Mouse (Mus musculus) limb, embryonic 15.5 days (tissue): Measurements from ENCODE around the gene Ncstn. TPM values are rescaled to one million over a fixed set of nuclear protein-coding genes. Genes with fewer than 3 reads are reported as not detected.

Experiments
- ATAC-seq: fragments of 200-750 bp; cut with Nextera tagmentation; 2 replicates; pipeline ENCODE4 v1.8.0; 2017; ENCODE audit warnings: low read depth, moderate TSS enrichment; ENCODE audit not compliant: insufficient number of reproducible peaks, low FRiP score, low TSS enrichment
- H3K27ac ChIP-seq: fragments of 300-500 bp; sonication (generic); 2 replicates; pipeline ENCODE4 v1.5.1; 2015; ENCODE audit warnings: moderate library complexity, mild to moderate bottlenecking, inconsistent platforms
- H3K27me3 ChIP-seq: fragments of 300-500 bp; sonication (generic); 2 replicates; pipeline ENCODE4 v1.6.1; 2015; ENCODE audit warnings: inconsistent platforms
- H3K36me3 ChIP-seq: fragments of 300-500 bp; sonication (generic); 2 replicates; pipeline ENCODE4 v1.6.1; 2015; ENCODE audit warnings: inconsistent platforms
- H3K4me1 ChIP-seq: fragments of 300-500 bp; sonication (generic); 2 replicates; pipeline ENCODE4 v1.6.1; 2015; ENCODE audit warnings: inconsistent platforms
- H3K4me2 ChIP-seq: fragments of 300-500 bp; sonication (generic); 2 replicates; pipeline ENCODE4 v1.6.1; 2015; ENCODE audit warnings: mild to moderate bottlenecking, inconsistent platforms
- H3K4me3 ChIP-seq: fragments of 300-500 bp; sonication (generic); 2 replicates; pipeline ENCODE4 v1.5.1; 2015; ENCODE audit warnings: mild to moderate bottlenecking, inconsistent platforms
- H3K9ac ChIP-seq: fragments of 300-500 bp; sonication (generic); 2 replicates; pipeline ENCODE4 v1.6.1; 2015; ENCODE audit warnings: inconsistent platforms
- H3K9me3 ChIP-seq: fragments of 300-500 bp; sonication (generic); 2 replicates; pipeline ENCODE4 v1.6.1; 2016; ENCODE audit warnings: inconsistent platforms
- WGBS: fragments of 180-500 bp; shearing (Covaris S2); methylation state at CpG from one replicate; pipeline ENCODE4 v1.1.7; 2015; 5-methylcytosine and 5-hydroxymethylcytosine counted together
- polyA plus RNA-seq: library from polyadenylated mRNA; unstranded; fragments of >200 nt; fragmentation: Nextera tagmentation; extraction: Ambion mirVana; gene quantifications from 2 replicates; pipeline ENCODE4 v1.2.1, GENCODE M21; 2015

Ncstn gene
- polyA plus RNA-seq, 1 experiment from 2014 or later, result 107 TPM

- Histone ChIP-seq H3K27me3 (peaks cover 47% of the 10 kb centered on the region), H3K27ac (no peak overlapping the region), H3K4me2 (no peak overlapping the region), H3K4me3 (no peak overlapping the region), H3K4me1 (peaks cover 25% of the 10 kb centered on the region), H3K36me3 (no peaks in the 10 kb centered on the region), H3K9ac (no peak overlapping the region), H3K9me3 (no peaks in the 10 kb centered on the region)
- WGBS, result 14% methylated on average over 10 of the region's 10 CpGs
- ATAC-seq, result no peak
Measured at GRCm38 (mm10) chr1:172052766-172053279, 29.8 kb downstream of the Ncstn start.

GRCm38 (mm10) chr1:172049131-172049782, 33.3 kb downstream of the Ncstn start:
- WGBS, result 27% methylated on average over 13 of the region's 13 CpGs
- Histone ChIP-seq H3K27ac (no peak overlapping the region), H3K27me3 (peaks cover 23% of the 10 kb centered on the region), H3K4me3 (no peak overlapping the region), H3K4me2 (no peak overlapping the region), H3K9me3 (no peaks in the 10 kb centered on the region), H3K36me3 (no peaks in the 10 kb centered on the region), H3K9ac (no peak overlapping the region), H3K4me1 (peaks cover 28% of the 10 kb centered on the region)
- no peak for ATAC-seq

DNA sequence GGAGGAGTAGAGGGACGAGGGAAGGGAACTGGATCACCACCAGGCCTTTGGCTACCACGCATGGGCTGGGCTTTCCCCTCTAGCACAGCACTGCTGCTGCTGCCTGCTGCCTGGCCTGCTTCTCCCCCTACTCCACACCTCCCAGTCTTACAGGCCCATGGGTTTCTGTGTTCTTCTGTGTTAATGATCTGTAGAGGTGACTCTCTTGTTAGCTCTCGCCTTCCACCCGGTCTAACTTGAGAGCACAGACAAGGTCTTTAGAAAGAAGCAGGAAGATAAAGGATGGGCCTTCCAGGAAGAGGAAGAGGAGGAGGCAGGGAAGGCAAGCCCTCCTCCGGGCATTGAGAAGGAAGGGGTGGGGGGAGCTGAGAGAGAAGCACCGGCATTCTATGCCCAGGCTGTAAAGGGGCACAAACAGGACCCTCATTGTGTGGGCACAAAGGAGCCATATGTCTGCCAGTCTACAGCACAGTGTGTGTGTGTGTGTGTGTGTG, 34.3 kb downstream of the Ncstn start:
- 42% methylated on average over 6 of the region's 6 CpGs for WGBS
- Histone ChIP-seq H3K9me3 (no peaks in the 10 kb centered on the region), H3K4me3 (no peak overlapping the region), H3K4me2 (0 out of 2 replicates have a peak overlapping the region, but pooled peaks have one; percentile 1), H3K9ac (no peak overlapping the region), H3K4me1 (peaks cover 19% of the 10 kb centered on the region), H3K36me3 (no peaks in the 10 kb centered on the region), H3K27me3 (peaks cover 14% of the 10 kb centered on the region), H3K27ac (no peak overlapping the region)
- ATAC-seq, result no peak

DNA sequence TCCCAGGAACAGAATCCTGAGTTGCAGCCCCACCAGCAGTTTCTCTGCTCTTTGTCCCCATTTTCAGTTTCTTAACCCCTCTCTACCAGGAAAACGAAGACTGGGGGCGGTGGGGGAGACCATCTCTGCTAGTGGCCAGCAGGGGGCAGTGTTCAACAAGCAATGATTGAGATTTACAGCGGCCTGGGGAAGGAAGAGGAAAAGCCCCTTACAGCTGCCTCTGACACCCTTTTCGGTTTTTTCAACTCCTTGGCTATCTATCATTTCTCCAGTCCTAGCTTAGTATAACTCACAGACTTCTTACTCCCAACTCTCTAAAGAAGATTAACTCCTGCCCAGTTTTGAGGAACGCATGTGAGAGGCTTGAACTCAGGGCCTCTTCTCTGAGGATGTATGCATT, 35.7 kb downstream of the Ncstn start:
- Histone ChIP-seq H3K9me3 (no peaks in the 10 kb centered on the region), H3K4me2 (no peak overlapping the region), H3K27ac (no peak overlapping the region), H3K4me1 (peaks cover 13% of the 10 kb centered on the region; the same call in 1 of the 2 replicates), H3K27me3 (peaks cover 3% of the 10 kb centered on the region; the same call in 1 of the 2 replicates), H3K9ac (no peak overlapping the region), H3K4me3 (no peak overlapping the region), H3K36me3 (no peaks in the 10 kb centered on the region)
- WGBS, result 11% methylated on average over 5 of the region's 5 CpGs
- no peak for ATAC-seq

GRCm38 (mm10) chr1:172046410-172046809, 36.2 kb downstream of the Ncstn start:
- Histone ChIP-seq H3K27ac (no peak overlapping the region), H3K4me2 (no peak overlapping the region), H3K4me1 (peaks cover 13% of the 10 kb centered on the region; the same call in 1 of the 2 replicates), H3K27me3 (no peaks in the 10 kb centered on the region; the same call in 1 of the 2 replicates), H3K4me3 (no peak overlapping the region), H3K36me3 (no peaks in the 10 kb centered on the region), H3K9ac (no peak overlapping the region), H3K9me3 (no peaks in the 10 kb centered on the region)
- 73% methylated on average over 8 of the region's 8 CpGs for WGBS
- ATAC-seq, result no peak

DNA sequence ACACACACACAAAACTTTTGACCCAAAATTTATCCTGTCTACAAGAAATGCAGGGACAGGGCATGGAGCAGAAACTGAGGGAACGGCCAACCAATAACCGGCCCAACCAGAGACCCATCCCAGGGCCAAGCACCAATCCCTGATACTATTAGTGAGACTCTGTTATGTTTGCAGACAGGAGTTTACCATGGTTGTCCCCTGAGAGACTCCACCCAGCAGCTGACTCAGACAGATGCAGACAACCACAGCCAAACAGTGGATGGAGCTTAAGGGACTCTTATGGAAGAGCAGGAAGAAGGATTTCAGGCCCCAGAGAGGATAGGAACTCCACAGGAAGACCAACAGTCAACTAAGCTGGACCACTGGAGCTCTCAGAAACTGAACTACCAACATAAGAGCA, 52.7 kb downstream of the Ncstn start:
- no peak for ATAC-seq
- H3K4me2 ChIP-seq, result no peak overlapping the region
- H3K27me3 ChIP-seq, result no peaks in the 10 kb centered on the region
- H3K9me3 ChIP-seq, result no peaks in the 10 kb centered on the region
- H3K36me3 ChIP-seq, result no peaks in the 10 kb centered on the region
- H3K4me3 ChIP-seq, result no peak overlapping the region
- no peak overlapping the region for H3K27ac ChIP-seq
- peaks cover 23% of the 10 kb centered on the region for H3K4me1 ChIP-seq
- WGBS, result 92% methylated on average over 2 of the region's 2 CpGs
- no peak overlapping the region for H3K9ac ChIP-seq

- no peaks in the 10 kb centered on the region for H3K27me3 ChIP-seq
- peak within 1 kb of the TSS; percentile 68 for H3K4me2 ChIP-seq
- no peaks in the 10 kb centered on the region for H3K36me3 ChIP-seq
- H3K4me3 ChIP-seq, result peak within 1 kb of the TSS; percentile 59
- H3K9me3 ChIP-seq, result no peaks in the 10 kb centered on the region
- WGBS, result 57% methylated on average over 21 of the region's 21 CpGs
- H3K4me1 ChIP-seq, result peaks cover 33% of the 10 kb centered on the region
- ATAC-seq, result no peak
- peak within 1 kb of the TSS; percentile 93 for H3K27ac ChIP-seq
- H3K9ac ChIP-seq, result peak within 1 kb of the TSS; percentile 69
Measured at GRCm38 (mm10) chr1:172028394-172029275, 54.0 kb downstream of the Ncstn start, which contains the start of gene Vangl2. Vangl2 (minus strand) TSS chr1:172028444.

DNA sequence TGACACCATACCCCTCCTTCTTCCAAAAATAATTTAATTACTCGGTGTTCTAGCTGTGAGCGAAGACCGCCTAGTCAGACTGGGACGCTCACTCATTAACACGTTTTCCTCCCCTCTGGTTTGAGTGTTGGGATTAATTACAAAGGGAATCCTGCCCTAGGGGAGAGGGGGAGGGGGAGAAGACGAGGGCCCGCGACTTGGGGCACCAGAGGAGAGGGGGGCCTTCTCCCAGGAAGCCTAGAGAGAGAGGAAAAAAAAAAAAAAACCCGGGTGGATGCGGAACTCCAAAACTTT, 54.8 kb downstream of the Ncstn start:
- ATAC-seq, result no peak
- Histone ChIP-seq H3K36me3 (no peaks in the 10 kb centered on the region), H3K4me3 (peak overlapping the region; percentile 59), H3K27ac (peak overlapping the region; percentile 93), H3K27me3 (no peaks in the 10 kb centered on the region), H3K9me3 (no peaks in the 10 kb centered on the region), H3K4me2 (peak overlapping the region; percentile 68), H3K4me1 (peaks cover 33% of the 10 kb centered on the region), H3K9ac (peak overlapping the region; percentile 69)
- 7% methylated on average over 10 of the region's 10 CpGs for WGBS

- WGBS, result under 1% methylated on average over 40 of the region's 54 CpGs
- Histone ChIP-seq H3K9me3 (no peaks in the 10 kb centered on the region), H3K27ac (peak overlapping the region; percentile 93), H3K36me3 (no peaks in the 10 kb centered on the region), H3K4me3 (peak overlapping the region; percentile 59), H3K27me3 (no peaks in the 10 kb centered on the region), H3K4me2 (peak overlapping the region; percentile 68), H3K9ac (peak overlapping the region; percentile 69), H3K4me1 (peaks cover 35% of the 10 kb centered on the region)
- ATAC-seq, result peak; percentile 77
Measured at GRCm38 (mm10) chr1:172027010-172027808, 55.4 kb downstream of the Ncstn start.

DNA sequence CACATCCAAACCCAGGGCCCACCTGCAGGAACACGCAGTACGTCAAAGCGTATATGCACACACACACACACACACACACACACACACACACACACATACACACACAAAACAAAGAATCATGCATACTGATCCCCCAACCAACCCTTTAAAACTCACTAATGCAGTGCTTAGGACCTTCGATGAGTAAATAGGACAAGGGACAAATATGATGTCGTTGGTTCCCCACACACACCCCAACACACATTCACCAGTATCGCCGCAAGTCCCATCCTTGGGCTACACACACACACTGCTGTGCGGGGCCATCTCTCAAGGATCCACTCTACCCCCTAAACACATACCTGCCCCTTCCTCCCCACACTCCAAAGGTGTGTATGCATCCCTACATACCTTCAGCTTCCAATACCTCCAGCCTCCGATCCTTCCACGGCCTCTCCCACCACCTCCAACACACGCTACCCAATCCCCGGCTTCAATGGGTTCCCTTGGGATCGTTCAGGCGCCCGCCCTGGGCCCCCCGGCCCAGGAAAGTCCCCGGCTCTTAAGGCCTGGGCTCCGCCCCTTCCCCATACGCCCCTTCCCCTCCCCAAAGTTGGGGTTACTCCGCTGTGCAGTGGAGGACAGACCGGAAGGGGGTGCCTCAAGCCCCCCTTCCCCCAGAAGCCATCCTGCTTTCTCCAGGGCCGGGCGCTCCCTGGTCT, 56.2 kb downstream of the Ncstn start:
- peak overlapping the region; percentile 93 for H3K27ac ChIP-seq
- H3K4me1 ChIP-seq, result peaks cover 41% of the 10 kb centered on the region
- no peaks in the 10 kb centered on the region for H3K9me3 ChIP-seq
- H3K36me3 ChIP-seq, result no peaks in the 10 kb centered on the region
- H3K27me3 ChIP-seq, result no peaks in the 10 kb centered on the region
- peak overlapping the region; percentile 69 for H3K9ac ChIP-seq
- ATAC-seq, result peak; percentile 71
- WGBS, result 2% methylated on average over 23 of the region's 23 CpGs
- H3K4me2 ChIP-seq, result peak overlapping the region; percentile 68
- peak overlapping the region; percentile 59 for H3K4me3 ChIP-seq
